Mouse (Mus musculus): ENCODE data around the gene Kcnmb4. TPM values are rescaled to one million over a fixed set of nuclear protein-coding genes. Genes with fewer than 3 reads are reported as not detected.

Gene Kcnmb4
- polyA plus RNA-seq, 1 experiment from 2014 or later: 4.8 TPM

GRCm38 (mm10) chr10:116396279-116396678 is 77.4 kb downstream of the Kcnmb4 start:
- Histone ChIP-seq H3K4me1 (no peaks in the 10 kb centered on the region), H3K9ac (no peak overlapping the region), H3K36me3 (no peaks in the 10 kb centered on the region), H3K27ac (no peak overlapping the region), H3K27me3 (replicated peaks) (no peaks in the 10 kb centered on the region), H3K4me2 (no peak overlapping the region), H3K4me3 (replicated peaks) (no peak overlapping the region), H3K9me3 (no peaks in the 10 kb centered on the region)
- WGBS: 68% methylated on average over 5 of the region's 5 CpGs
- no peak for ATAC-seq (ENCODE audit: insufficient read depth, low FRiP score, low read depth)

- WGBS: 38% methylated on average over 4 of the region's 4 CpGs
- no peaks in the 10 kb centered on the region for H3K4me1 ChIP-seq
- H3K4me3 ChIP-seq (replicated peaks): no peak overlapping the region
- no peaks in the 10 kb centered on the region for H3K36me3 ChIP-seq
- H3K9ac ChIP-seq: no peak overlapping the region
- H3K27me3 ChIP-seq (replicated peaks): no peaks in the 10 kb centered on the region
- ATAC-seq (ENCODE audit: insufficient read depth, low FRiP score, low read depth): no peak
- no peaks in the 10 kb centered on the region for H3K9me3 ChIP-seq
- H3K4me2 ChIP-seq: no peak overlapping the region
- H3K27ac ChIP-seq: no peak overlapping the region
These were observed 79.1 kb downstream of the Kcnmb4 start for GRCm38 (mm10) chr10:116394585-116394984.

- no peaks in the 10 kb centered on the region for H3K36me3 ChIP-seq
- H3K9me3 ChIP-seq: no peaks in the 10 kb centered on the region
- WGBS: 65% methylated on average over 9 of the region's 9 CpGs
- ATAC-seq (ENCODE audit: insufficient read depth, low FRiP score, low read depth): no peak
- H3K9ac ChIP-seq: no peak overlapping the region
- no peak overlapping the region for H3K4me2 ChIP-seq
- H3K4me1 ChIP-seq: no peaks in the 10 kb centered on the region
- no peaks in the 10 kb centered on the region for H3K27me3 ChIP-seq (replicated peaks)
- H3K27ac ChIP-seq: no peak overlapping the region
- no peak overlapping the region for H3K4me3 ChIP-seq (replicated peaks)
These were observed 79.7 kb downstream of the Kcnmb4 start for GRCm38 (mm10) chr10:116393790-116394475.

- Histone ChIP-seq H3K4me2 (no peak overlapping the region), H3K27me3 (replicated peaks) (no peaks in the 10 kb centered on the region), H3K9ac (no peak overlapping the region), H3K9me3 (no peaks in the 10 kb centered on the region), H3K27ac (no peak overlapping the region), H3K36me3 (no peaks in the 10 kb centered on the region), H3K4me1 (no peaks in the 10 kb centered on the region), H3K4me3 (replicated peaks) (no peak overlapping the region)
- WGBS: 44% methylated on average over 6 of the region's 6 CpGs
- no peak for ATAC-seq (ENCODE audit: insufficient read depth, low FRiP score, low read depth)
These were observed 84.8 kb downstream of the Kcnmb4 start for GRCm38 (mm10) chr10:116388840-116389239.

- no peak overlapping the region for H3K4me3 ChIP-seq (replicated peaks)
- no peak for ATAC-seq (ENCODE audit: insufficient read depth, low FRiP score, low read depth)
- WGBS: 31% methylated on average over 7 of the region's 7 CpGs
- H3K27ac ChIP-seq: no peak overlapping the region
- no peak overlapping the region for H3K9ac ChIP-seq
- H3K4me1 ChIP-seq: no peaks in the 10 kb centered on the region
- no peaks in the 10 kb centered on the region for H3K9me3 ChIP-seq
- no peaks in the 10 kb centered on the region for H3K27me3 ChIP-seq (replicated peaks)
- no peak overlapping the region for H3K4me2 ChIP-seq
- no peaks in the 10 kb centered on the region for H3K36me3 ChIP-seq
These were observed 87.2 kb downstream of the Kcnmb4 start for GRCm38 (mm10) chr10:116386391-116386885.

- no peaks in the 10 kb centered on the region for H3K36me3 ChIP-seq
- 77% methylated on average over 4 of the region's 4 CpGs for WGBS
These were observed 89.3 kb downstream of the Kcnmb4 start for GRCm38 (mm10) chr10:116384401-116384800.

GRCm38 (mm10) chr10:116382826-116383685 is 90.6 kb downstream of the Kcnmb4 start:
- H3K4me2 ChIP-seq: no peak overlapping the region
- 65% methylated on average over 13 of the region's 13 CpGs for WGBS
- no peak overlapping the region for H3K4me3 ChIP-seq (replicated peaks)
- no peak overlapping the region for H3K9ac ChIP-seq
- no peaks in the 10 kb centered on the region for H3K9me3 ChIP-seq
- H3K36me3 ChIP-seq: no peaks in the 10 kb centered on the region
- no peaks in the 10 kb centered on the region for H3K27me3 ChIP-seq (replicated peaks)
- ATAC-seq (ENCODE audit: insufficient read depth, low FRiP score, low read depth): no peak
- no peaks in the 10 kb centered on the region for H3K4me1 ChIP-seq
- H3K27ac ChIP-seq: no peak overlapping the region

More at GRCm38 (mm10) chr10:116384401-116384800, 89.3 kb downstream of the Kcnmb4 start:
- Histone ChIP-seq H3K27me3 (replicated peaks) (no peaks in the 10 kb centered on the region), H3K9me3 (no peaks in the 10 kb centered on the region), H3K4me1 (no peaks in the 10 kb centered on the region), H3K4me3 (replicated peaks) (no peak overlapping the region), H3K4me2 (no peak overlapping the region), H3K27ac (no peak overlapping the region), H3K9ac (no peak overlapping the region)
- ATAC-seq (ENCODE audit: insufficient read depth, low FRiP score, low read depth): no peak

GRCm38 (mm10) chr10:116376853-116377252 is 96.8 kb downstream of the Kcnmb4 start:
- no peak overlapping the region for H3K9ac ChIP-seq
- H3K4me1 ChIP-seq: no peaks in the 10 kb centered on the region
- 58% methylated on average over 4 of the region's 4 CpGs for WGBS
- no peaks in the 10 kb centered on the region for H3K9me3 ChIP-seq
- H3K4me2 ChIP-seq: no peak overlapping the region
- no peak overlapping the region for H3K4me3 ChIP-seq (replicated peaks)
- no peak for ATAC-seq (ENCODE audit: insufficient read depth, low FRiP score, low read depth)
- no peak overlapping the region for H3K27ac ChIP-seq
- no peaks in the 10 kb centered on the region for H3K36me3 ChIP-seq
- no peaks in the 10 kb centered on the region for H3K27me3 ChIP-seq (replicated peaks)

- Histone ChIP-seq H3K27me3 (replicated peaks) (no peaks in the 10 kb centered on the region), H3K4me2 (no peak overlapping the region), H3K9ac (no peak overlapping the region), H3K9me3 (no peaks in the 10 kb centered on the region), H3K36me3 (no peaks in the 10 kb centered on the region), H3K4me3 (replicated peaks) (no peak overlapping the region), H3K4me1 (no peaks in the 10 kb centered on the region), H3K27ac (no peak overlapping the region)
- no peak for ATAC-seq (ENCODE audit: insufficient read depth, low FRiP score, low read depth)
- 92% methylated on average over 6 of the region's 6 CpGs for WGBS
These were observed 99.6 kb downstream of the Kcnmb4 start for GRCm38 (mm10) chr10:116374111-116374510.

- Histone ChIP-seq H3K27ac (no peak overlapping the region), H3K4me1 (no peaks in the 10 kb centered on the region), H3K36me3 (no peaks in the 10 kb centered on the region), H3K9ac (no peak overlapping the region), H3K4me3 (replicated peaks) (no peak overlapping the region), H3K4me2 (no peak overlapping the region), H3K27me3 (replicated peaks) (no peaks in the 10 kb centered on the region), H3K9me3 (no peaks in the 10 kb centered on the region)
- 61% methylated on average over 6 of the region's 6 CpGs for WGBS
- no peak for ATAC-seq (ENCODE audit: insufficient read depth, low FRiP score, low read depth)
These were observed 102.5 kb downstream of the Kcnmb4 start for GRCm38 (mm10) chr10:116370991-116371725.
